Mouse (Mus musculus) heart, embryonic 15.5 days (tissue): ENCODE data around the gene 1500009C09Rik. TPM values are rescaled to one million over a fixed set of nuclear protein-coding genes. Genes with fewer than 3 reads are reported as not detected.

ENCODE experiments used
- ATAC-seq: fragments of 200-750 bp; cut with Nextera tagmentation; replicated peaks from 2 replicates; pipeline ENCODE4 v1.8.0; 2017; ENCODE audit warnings: low read depth, moderate TSS enrichment; ENCODE audit not compliant: insufficient number of reproducible peaks, insufficient read depth, low FRiP score
- H3K27ac ChIP-seq: fragments of 300-500 bp; sonication (generic); 2 replicates; pipeline ENCODE4 v1.5.1; 2015; ENCODE audit warnings: mild to moderate bottlenecking, inconsistent platforms
- H3K27me3 ChIP-seq: fragments of 300-500 bp; sonication (generic); 2 replicates; pipeline ENCODE4 v1.6.1; 2015; ENCODE audit warnings: inconsistent platforms
- H3K36me3 ChIP-seq: fragments of 300-500 bp; sonication (generic); 2 replicates; pipeline ENCODE4 v1.6.1; 2015; ENCODE audit warnings: mild to moderate bottlenecking, inconsistent platforms
- H3K4me1 ChIP-seq: fragments of 300-500 bp; sonication (generic); replicated peaks from 2 replicates; pipeline ENCODE4 v1.6.1; 2015; ENCODE audit warnings: inconsistent platforms
- H3K4me2 ChIP-seq: fragments of 300-500 bp; sonication (generic); 2 replicates; pipeline ENCODE4 v1.6.1; 2015; ENCODE audit warnings: inconsistent platforms, mild to moderate bottlenecking, moderate library complexity
- H3K4me3 ChIP-seq: fragments of 300-500 bp; sonication (generic); 2 replicates; pipeline ENCODE4 v1.5.1; 2015; ENCODE audit warnings: mild to moderate bottlenecking, inconsistent platforms
- H3K9ac ChIP-seq: fragments of 300-500 bp; sonication (generic); 2 replicates; pipeline ENCODE4 v1.6.1; 2015; ENCODE audit warnings: mild to moderate bottlenecking, inconsistent platforms
- H3K9me3 ChIP-seq: fragments of 300-500 bp; sonication (generic); replicated peaks from 2 replicates; pipeline ENCODE4 v1.6.1; 2016; ENCODE audit warnings: inconsistent platforms
- WGBS: fragments of 180-500 bp; shearing (Covaris S2); methylation state at CpG from one replicate; pipeline ENCODE4 v1.1.7; 2015; ENCODE audit warnings: mixed read lengths; 5-methylcytosine and 5-hydroxymethylcytosine counted together
- polyA plus RNA-seq: library from polyadenylated mRNA; unstranded; fragments of >200 nt; fragmentation: Nextera tagmentation; extraction: Ambion mirVana; gene quantifications from 2 replicates; pipeline ENCODE4 v1.2.1, GENCODE M21; 2015

The 1500009C09Rik gene
- polyA plus RNA-seq, 1 experiment from 2014 or later = not detected

DNA sequence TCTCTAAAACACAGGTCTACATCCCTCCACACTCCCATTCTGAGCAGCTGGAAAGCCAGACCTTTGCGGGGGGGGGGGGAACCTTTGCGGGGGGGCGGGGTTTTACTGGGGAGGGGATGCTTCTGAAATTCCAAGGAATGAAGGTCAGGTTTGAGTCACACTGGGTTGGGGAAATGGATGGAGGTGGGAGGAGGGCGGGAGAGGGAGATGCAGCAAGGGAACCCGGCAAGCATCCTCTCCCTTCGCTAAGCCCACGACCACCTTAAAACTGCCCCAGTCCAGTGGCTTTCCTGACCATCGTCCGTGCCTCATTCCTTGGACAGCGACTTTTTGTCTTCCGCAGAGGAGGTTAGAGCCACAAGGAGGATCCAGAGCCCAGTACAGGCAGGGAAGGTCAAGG is 40.9 kb upstream of the 1500009C09Rik start:
- Histone ChIP-seq H3K4me3 (peak overlapping the region; percentile 54), H3K4me1 (peaks cover 41% of the 10 kb centered on the region), H3K36me3 (no peaks in the 10 kb centered on the region), H3K9me3 (no peaks in the 10 kb centered on the region), H3K27me3 (peaks cover 99% of the 10 kb centered on the region), H3K9ac (no peak overlapping the region), H3K27ac (no peak overlapping the region), H3K4me2 (peak overlapping the region; percentile 86)
- ATAC-seq = no peak
- 4% methylated on average over 11 of the region's 11 CpGs for WGBS

DNA sequence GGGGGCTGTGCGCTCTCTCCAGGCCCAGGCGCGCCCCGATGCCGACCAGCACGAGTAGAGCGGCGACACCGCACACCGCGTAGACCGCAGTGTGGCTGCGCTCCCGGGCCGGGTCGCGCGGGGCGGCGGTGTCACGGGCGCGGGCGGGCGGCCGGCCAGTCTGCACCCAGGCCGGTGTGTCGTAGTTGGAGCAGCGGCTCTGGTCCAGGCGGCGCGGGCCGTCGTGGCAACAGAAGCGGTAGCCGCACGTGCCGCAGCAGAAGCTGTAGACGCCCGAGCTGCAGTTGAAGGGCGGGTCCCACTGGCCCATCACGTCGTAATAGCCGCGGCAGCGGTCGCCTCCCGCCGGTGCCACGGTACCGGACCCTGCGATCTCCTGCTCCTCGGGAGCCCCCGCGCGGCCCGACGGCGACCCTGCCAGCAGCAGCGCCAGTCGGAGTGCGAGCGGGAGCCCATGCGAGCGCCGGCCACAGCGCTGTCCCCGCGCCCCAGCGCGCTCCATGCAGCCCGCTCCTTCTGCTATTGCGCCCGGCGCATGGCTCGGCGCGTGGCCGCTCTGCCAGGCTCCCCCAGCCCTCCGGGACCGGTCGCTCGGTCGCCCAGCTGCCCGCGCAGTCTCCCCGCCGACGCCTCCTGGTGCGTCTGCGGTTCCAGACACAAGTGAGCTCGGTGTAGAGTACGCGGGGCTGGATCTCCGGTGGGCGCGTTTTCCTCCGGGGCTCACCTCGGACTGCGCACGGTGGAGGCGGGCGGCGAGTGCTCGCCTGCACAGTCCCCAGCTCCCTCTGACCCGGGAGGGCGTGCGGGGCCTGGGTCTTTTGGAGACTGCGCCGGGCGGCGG is 40.1 kb upstream of the 1500009C09Rik start:
- Histone ChIP-seq H3K4me1 (peaks cover 41% of the 10 kb centered on the region), H3K4me3 (peak overlapping the region; percentile 54), H3K9ac (peak overlapping the region; percentile 40), H3K9me3 (no peaks in the 10 kb centered on the region), H3K27me3 (peaks cover 99% of the 10 kb centered on the region), H3K27ac (no peak overlapping the region), H3K36me3 (no peaks in the 10 kb centered on the region), H3K4me2 (peak overlapping the region; percentile 86)
- under 1% methylated on average over 109 of the region's 112 CpGs for WGBS
- ATAC-seq = no peak; the same call in 1 of the 2 replicates

DNA sequence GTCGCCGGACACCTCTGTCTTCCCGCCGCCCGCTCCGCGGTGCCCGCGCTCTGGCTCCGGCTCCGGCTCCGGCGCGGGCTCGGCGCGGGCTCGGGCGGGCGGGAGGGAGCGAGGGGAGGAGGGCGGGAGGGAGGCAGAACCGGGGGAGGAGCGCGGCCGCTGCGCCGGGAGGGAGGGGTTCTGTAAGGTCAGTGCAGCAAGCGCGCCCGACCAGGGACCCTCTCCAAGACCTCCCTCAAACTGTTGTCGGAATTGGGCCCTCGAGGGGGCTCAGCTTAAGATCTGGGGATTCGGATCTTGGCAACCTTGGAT is 39.5 kb upstream of the 1500009C09Rik start, which contains the start of gene Shisa8:
Gene Shisa8 (minus strand): TSS at position 64 of the 312 bp plus-strand sequence.
- Histone ChIP-seq H3K27ac (no peak within 1 kb of the TSS), H3K4me2 (peak within 1 kb of the TSS; percentile 86), H3K9me3 (no peaks in the 10 kb centered on the region), H3K4me3 (peak within 1 kb of the TSS; percentile 54), H3K9ac (peak within 1 kb of the TSS; percentile 40), H3K36me3 (no peaks in the 10 kb centered on the region), H3K4me1 (peaks cover 37% of the 10 kb centered on the region), H3K27me3 (peaks cover 97% of the 10 kb centered on the region)
- ATAC-seq = no peak
- WGBS = under 1% methylated on average over 28 of the region's 34 CpGs

- 0 out of 2 replicates have a peak overlapping the region, but pooled peaks have one; percentile 54 for H3K4me3 ChIP-seq
- no peak for ATAC-seq
These were observed 39.0 kb upstream of the 1500009C09Rik start for GRCm38 (mm10) chr15:82213222-82213621.

GRCm38 (mm10) chr15:82215332-82216046 is 36.7 kb upstream of the 1500009C09Rik start:
- no peak for ATAC-seq
- no peaks in the 10 kb centered on the region for H3K9me3 ChIP-seq
- WGBS = 39% methylated on average over 11 of the region's 11 CpGs
- peaks cover 37% of the 10 kb centered on the region for H3K4me1 ChIP-seq
- H3K36me3 ChIP-seq = no peaks in the 10 kb centered on the region
- H3K4me2 ChIP-seq = no peak overlapping the region
- no peak overlapping the region for H3K27ac ChIP-seq
- no peak overlapping the region for H3K4me3 ChIP-seq
- H3K27me3 ChIP-seq = peaks cover 89% of the 10 kb centered on the region
- no peak overlapping the region for H3K9ac ChIP-seq

More at GRCm38 (mm10) chr15:82213222-82213621, 39.0 kb upstream of the 1500009C09Rik start:
- H3K4me2 ChIP-seq = no peak overlapping the region; the same call in 1 of the 2 replicates
- H3K9ac ChIP-seq = no peak overlapping the region
- WGBS = 28% methylated on average over 4 of the region's 4 CpGs
- peaks cover 37% of the 10 kb centered on the region for H3K4me1 ChIP-seq
- no peaks in the 10 kb centered on the region for H3K36me3 ChIP-seq
- H3K27me3 ChIP-seq = peaks cover 96% of the 10 kb centered on the region
- H3K9me3 ChIP-seq = no peaks in the 10 kb centered on the region
- H3K27ac ChIP-seq = no peak overlapping the region

GRCm38 (mm10) chr15:82216142-82216827 is 35.9 kb upstream of the 1500009C09Rik start:
- no peaks in the 10 kb centered on the region for H3K9me3 ChIP-seq
- WGBS = 38% methylated on average over 20 of the region's 20 CpGs
- H3K27ac ChIP-seq = no peak overlapping the region
- peaks cover 37% of the 10 kb centered on the region for H3K4me1 ChIP-seq
- ATAC-seq = no peak
- no peaks in the 10 kb centered on the region for H3K36me3 ChIP-seq
- no peak overlapping the region for H3K4me3 ChIP-seq
- H3K27me3 ChIP-seq = peaks cover 89% of the 10 kb centered on the region
- no peak overlapping the region for H3K9ac ChIP-seq
- H3K4me2 ChIP-seq = peak overlapping the region; percentile 38; the same call in 1 of the 2 replicates

DNA sequence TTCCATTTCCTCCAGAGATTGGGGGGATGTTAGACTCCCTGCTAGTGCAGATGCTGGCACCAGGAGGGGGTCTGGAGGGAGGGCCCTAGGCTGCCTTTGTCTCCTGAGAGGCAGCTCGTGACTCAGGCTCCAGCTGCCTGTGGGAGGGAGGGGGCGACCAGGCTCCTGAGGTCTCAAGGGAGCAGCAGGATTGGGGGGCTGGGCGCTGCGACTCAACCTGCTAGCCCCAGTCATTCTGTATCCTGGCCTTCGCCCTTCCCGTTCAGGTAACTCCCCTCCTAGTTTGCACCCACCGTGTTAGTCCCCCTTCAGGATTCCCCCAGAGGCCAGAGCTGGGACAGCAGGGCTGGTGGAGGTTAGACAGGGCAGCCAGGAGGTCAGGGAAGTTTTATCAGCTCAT is 35.2 kb upstream of the 1500009C09Rik start:
- 29% methylated on average over 7 of the region's 7 CpGs for WGBS

DNA sequence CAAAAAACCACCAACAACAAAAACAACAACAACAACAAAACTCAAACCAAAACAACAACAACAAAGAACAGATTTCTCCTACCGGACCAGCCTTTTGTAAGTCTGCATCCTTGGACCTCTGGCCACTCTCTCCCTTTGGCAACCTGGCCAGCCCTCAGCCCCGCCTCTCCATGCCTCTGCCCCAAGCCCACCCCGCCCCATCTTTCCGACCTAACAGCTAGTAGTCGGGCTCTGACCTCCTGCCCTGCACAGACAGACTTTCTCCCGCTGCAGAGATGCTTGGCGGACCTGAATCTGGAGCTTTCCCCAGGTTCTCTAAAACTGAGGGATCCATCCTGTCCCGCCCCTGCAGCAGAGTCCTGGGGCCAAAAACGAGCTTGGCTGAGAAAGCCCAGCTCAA is 34.2 kb upstream of the 1500009C09Rik start:
- H3K4me1 ChIP-seq = peaks cover 21% of the 10 kb centered on the region
- 47% methylated on average over 9 of the region's 9 CpGs for WGBS
- no peak for ATAC-seq

More for the DNA sequence above, 35.2 kb upstream of the 1500009C09Rik start:
- ATAC-seq = no peak
- Histone ChIP-seq H3K9me3 (no peaks in the 10 kb centered on the region), H3K36me3 (no peaks in the 10 kb centered on the region), H3K9ac (no peak overlapping the region), H3K4me3 (no peak overlapping the region), H3K27me3 (peaks cover 88% of the 10 kb centered on the region), H3K27ac (no peak overlapping the region), H3K4me2 (no peak overlapping the region), H3K4me1 (peaks cover 29% of the 10 kb centered on the region)

DNA sequence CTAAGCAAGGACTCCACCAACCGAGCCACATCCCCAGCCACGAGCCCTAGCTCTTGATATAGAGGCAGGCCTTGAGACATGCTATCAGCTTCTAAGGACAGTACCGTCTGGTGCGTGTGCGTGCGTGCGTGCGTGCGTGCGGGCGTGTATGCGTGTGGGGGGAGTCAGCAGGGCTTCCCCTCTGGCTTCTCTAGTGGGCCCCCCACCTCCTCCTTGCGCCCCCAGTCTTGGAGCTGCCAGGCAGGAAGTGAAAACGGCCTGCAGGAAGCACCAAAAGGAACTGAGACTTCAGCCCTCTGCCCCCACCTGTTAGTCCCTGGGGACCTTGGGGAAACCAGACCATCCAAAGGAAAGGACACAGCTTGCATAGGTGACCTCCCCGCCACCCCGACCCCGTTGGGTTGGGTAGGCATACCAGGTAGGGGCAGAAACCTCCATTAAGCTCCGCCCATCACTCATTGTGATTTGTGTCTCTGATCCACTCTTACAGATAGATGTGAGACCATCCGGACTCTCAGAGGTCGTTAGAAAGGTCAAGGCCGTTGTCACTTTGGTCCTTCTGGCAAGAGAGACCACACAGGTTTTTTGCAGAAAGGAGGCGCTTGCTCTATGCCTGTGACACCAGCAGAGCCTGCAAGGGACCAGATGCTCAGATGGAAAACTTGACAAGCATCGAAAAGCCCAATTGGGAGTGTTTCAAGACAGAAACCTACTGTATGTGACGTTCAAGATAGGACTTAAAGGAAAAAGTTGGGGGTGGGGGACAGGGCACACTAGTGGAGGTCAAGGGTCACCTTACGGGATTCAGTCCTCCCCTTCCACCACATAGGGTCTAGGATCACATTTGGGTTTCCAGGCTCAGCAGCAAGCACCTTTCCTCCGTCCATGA is 33.2 kb upstream of the 1500009C09Rik start:
- peaks cover 31% of the 10 kb centered on the region for H3K4me1 ChIP-seq
- H3K4me3 ChIP-seq = no peak overlapping the region
- no peak for ATAC-seq
- H3K27ac ChIP-seq = no peak overlapping the region
- no peak overlapping the region for H3K4me2 ChIP-seq
- no peaks in the 10 kb centered on the region for H3K9me3 ChIP-seq
- H3K36me3 ChIP-seq = no peaks in the 10 kb centered on the region
- H3K9ac ChIP-seq = no peak overlapping the region
- peaks cover 87% of the 10 kb centered on the region for H3K27me3 ChIP-seq
- WGBS = 72% methylated on average over 26 of the region's 26 CpGs

More for the DNA sequence above, 34.2 kb upstream of the 1500009C09Rik start:
- H3K9me3 ChIP-seq = no peaks in the 10 kb centered on the region
- H3K4me2 ChIP-seq = no peak overlapping the region
- H3K4me3 ChIP-seq = no peak overlapping the region
- no peak overlapping the region for H3K27ac ChIP-seq
- peaks cover 87% of the 10 kb centered on the region for H3K27me3 ChIP-seq
- no peaks in the 10 kb centered on the region for H3K36me3 ChIP-seq
- H3K9ac ChIP-seq = no peak overlapping the region

DNA sequence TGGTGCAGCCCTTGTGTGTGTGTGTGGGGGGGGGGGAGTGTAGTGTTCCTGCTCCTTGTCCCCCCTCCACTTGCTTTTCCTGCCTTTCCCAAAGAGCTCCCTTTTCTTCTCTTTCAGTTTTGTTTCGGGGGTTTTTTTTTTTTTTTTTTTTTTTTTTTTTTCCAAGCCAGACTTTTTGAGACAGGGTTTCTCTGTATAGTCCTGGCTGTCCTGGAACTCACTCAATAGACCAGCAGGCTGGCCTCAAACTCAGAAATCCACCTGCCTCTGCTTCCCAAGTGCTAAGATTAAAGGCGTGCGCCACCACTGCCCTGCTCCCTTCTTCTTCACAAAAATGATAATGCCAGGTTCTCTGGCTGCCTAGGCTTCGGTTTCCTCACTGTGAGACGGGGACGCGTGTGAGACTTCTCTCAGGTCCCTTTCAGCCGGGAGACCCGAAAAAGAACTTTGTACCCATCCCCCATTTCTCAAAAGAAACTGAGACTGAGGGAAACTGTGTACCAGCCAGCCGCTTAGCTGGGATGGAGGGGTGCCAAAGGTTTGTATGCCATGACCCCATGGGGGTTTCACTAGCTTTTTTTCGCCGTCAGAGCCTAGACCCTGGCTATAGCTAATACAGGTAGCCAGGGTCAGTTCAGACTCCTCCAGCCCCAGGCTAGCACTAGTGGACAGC is 32.1 kb upstream of the 1500009C09Rik start:
- Histone ChIP-seq H3K36me3 (no peaks in the 10 kb centered on the region), H3K9me3 (no peaks in the 10 kb centered on the region), H3K4me3 (no peak overlapping the region), H3K4me1 (peaks cover 38% of the 10 kb centered on the region), H3K27me3 (peaks cover 89% of the 10 kb centered on the region), H3K27ac (no peak overlapping the region), H3K9ac (no peak overlapping the region), H3K4me2 (no peak overlapping the region)
- no peak for ATAC-seq
- 69% methylated on average over 11 of the region's 12 CpGs for WGBS
